Mouse (Mus musculus) lung, embryonic 14.5 days (tissue): Measurements from ENCODE around the gene Cirbp. TPM values are rescaled to one million over a fixed set of nuclear protein-coding genes. Genes with fewer than 3 reads are reported as not detected.
A peak's percentile ranks its signal among the peaks of the same experiment; 100 is the strongest.

ENCODE experiments used
- ATAC-seq: fragments of 200-750 bp; cut with Nextera tagmentation; 2 replicates; pipeline ENCODE4 v1.8.0; 2017; ENCODE audit warnings: mild to moderate bottlenecking, moderate TSS enrichment, moderate library complexity; ENCODE audit not compliant: insufficient read depth
- DNase-seq: peaks from one replicate; pipeline ENCODE4 v3.0.0-alpha.2; 2015
- H3K27ac ChIP-seq: fragments of 300-500 bp; sonication (generic); 2 replicates; pipeline ENCODE4 v1.5.1; 2014; ENCODE audit warnings: low read depth, mild to moderate bottlenecking, moderate library complexity
- H3K27me3 ChIP-seq: fragments of 300-500 bp; sonication (generic); 2 replicates; pipeline ENCODE4 v1.6.1; 2014; ENCODE audit warnings: low read length, control low read depth; ENCODE audit not compliant: insufficient read depth
- H3K36me3 ChIP-seq: fragments of 300-500 bp; sonication (generic); 2 replicates; pipeline ENCODE4 v1.6.1; 2014; ENCODE audit warnings: control low read depth; ENCODE audit not compliant: insufficient read depth
- H3K4me1 ChIP-seq: fragments of 300-500 bp; sonication (generic); 2 replicates; pipeline ENCODE4 v1.6.1; 2014; ENCODE audit warnings: antibody characterized with exemption, control low read depth; ENCODE audit not compliant: insufficient read depth
- H3K4me2 ChIP-seq: fragments of 300-500 bp; sonication (generic); 2 replicates; pipeline ENCODE4 v1.6.1; 2014; ENCODE audit warnings: mild to moderate bottlenecking
- H3K4me3 ChIP-seq: fragments of 300-500 bp; sonication (generic); 2 replicates; pipeline ENCODE4 v1.5.1; 2014; ENCODE audit warnings: low read depth, low read length
- H3K9ac ChIP-seq: fragments of 300-500 bp; sonication (generic); 2 replicates; pipeline ENCODE4 v1.6.1; 2014
- H3K9me3 ChIP-seq: fragments of 300-500 bp; sonication (generic); 2 replicates; pipeline ENCODE4 v1.6.1; 2016; ENCODE audit warnings: low read depth, low read length, control low read depth
- CTCF ChIP-seq: IDR thresholded peaks from 2 replicates; pipeline ENCODE4 v1.5.1; 2016; ENCODE audit warnings: antibody characterized with exemption, low read depth
- WGBS: fragments of 180-500 bp; shearing (Covaris S2); extraction: QIAGEN DNeasy Blood & Tissue Kit; methylation state at CpG from one replicate; pipeline ENCODE4 v1.1.7; 2014; 5-methylcytosine and 5-hydroxymethylcytosine counted together
- polyA plus RNA-seq: library from polyadenylated mRNA; unstranded; fragments of >200 nt; fragmentation: Nextera tagmentation; extraction: Ambion mirVana; gene quantifications from 2 replicates; pipeline ENCODE4 v1.2.1, GENCODE M21; 2014

Gene Cirbp
- polyA plus RNA-seq, 1 experiment from 2014 or later = 71.9 TPM

DNA sequence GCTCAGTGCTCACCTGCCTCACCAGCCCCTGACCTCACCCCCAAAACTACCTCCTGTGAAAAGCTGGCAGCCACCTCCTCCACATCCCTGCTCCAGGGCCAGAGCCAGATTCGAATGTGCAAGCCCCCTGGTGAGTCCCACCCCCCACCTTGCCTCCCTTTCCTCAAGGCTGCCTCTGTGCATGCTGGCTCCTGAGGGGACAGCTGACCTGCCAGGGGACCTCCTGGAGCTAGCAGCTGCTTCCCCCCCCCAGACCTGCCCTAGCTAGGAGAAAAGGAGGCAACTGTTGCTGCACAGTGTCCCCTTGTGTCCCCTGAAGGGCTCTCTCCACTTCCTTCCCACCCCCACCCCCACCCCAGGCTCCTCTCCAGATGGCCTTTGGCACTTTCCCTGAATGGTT, 10.5 kb upstream of the Cirbp start:
- no peaks in the 10 kb centered on the region for H3K9me3 ChIP-seq
- 0 out of 2 replicates have a peak overlapping the region, but pooled peaks have one; percentile 2 for H3K4me3 ChIP-seq
- no peak overlapping the region for H3K4me2 ChIP-seq
- peak overlapping the region; percentile 50; the same call in 1 of the 2 replicates for H3K27ac ChIP-seq
- no peak for DNase-seq
- peaks cover 81% of the 10 kb centered on the region for H3K36me3 ChIP-seq
- ATAC-seq = no peak
- H3K9ac ChIP-seq = no peak overlapping the region; the same call in 1 of the 2 replicates
- H3K4me1 ChIP-seq = peaks cover 27% of the 10 kb centered on the region
- no peaks in the 10 kb centered on the region for H3K27me3 ChIP-seq
- 64% methylated on average over 1 of the region's 1 CpGs for WGBS
- no peak for TF ChIP-seq CTCF

DNA sequence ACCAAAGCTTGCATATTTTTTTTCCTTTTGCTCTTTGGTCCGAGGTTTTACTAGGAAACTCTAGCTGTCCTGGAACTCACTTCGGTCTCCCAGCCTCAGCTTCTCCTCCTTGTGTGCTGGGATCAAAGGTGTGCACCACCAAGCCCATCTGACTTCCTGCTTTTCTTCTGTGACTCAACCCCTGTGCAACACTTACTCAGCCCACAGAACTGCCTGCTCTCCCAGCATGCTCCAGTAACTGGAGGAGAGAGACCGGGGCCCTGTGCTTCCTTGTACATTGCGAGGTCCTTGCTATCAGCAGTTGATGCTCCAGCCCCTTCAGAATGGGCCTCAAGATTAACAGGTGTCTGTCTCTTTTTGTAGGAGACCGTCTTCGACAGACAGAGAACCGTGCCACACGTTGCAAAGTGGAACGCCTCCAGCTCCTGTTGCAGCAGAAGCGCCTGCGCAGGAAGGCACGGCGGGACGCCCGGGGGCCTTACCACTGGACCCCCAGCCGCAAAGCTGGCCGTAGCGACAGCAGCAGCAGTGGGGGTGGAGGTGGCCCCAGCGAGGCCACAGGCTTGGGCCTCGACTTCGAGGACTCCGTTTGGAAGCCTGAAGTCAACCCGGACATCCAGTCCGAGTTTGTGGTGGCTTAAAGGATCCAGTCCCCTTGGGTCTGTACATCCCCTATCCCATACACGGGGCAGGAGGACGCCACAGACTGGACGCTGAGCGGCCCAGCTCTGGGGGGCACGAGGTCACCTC, 9.6 kb upstream of the Cirbp start:
- no peak overlapping the region for H3K9ac ChIP-seq
- no peaks in the 10 kb centered on the region for H3K9me3 ChIP-seq
- H3K4me3 ChIP-seq = peak overlapping the region; percentile 9; the same call in 1 of the 2 replicates
- peak overlapping the region; percentile 74; the same call in 1 of the 2 replicates for H3K27ac ChIP-seq
- H3K27me3 ChIP-seq = no peaks in the 10 kb centered on the region
- 72% methylated on average over 29 of the region's 29 CpGs for WGBS
- ATAC-seq (no peak), DNase-seq (no peak)
- H3K36me3 ChIP-seq = peaks cover 73% of the 10 kb centered on the region
- TF ChIP-seq CTCF = no peak
- H3K4me2 ChIP-seq = no peak overlapping the region; the same call in 1 of the 2 replicates
- H3K4me1 ChIP-seq = peaks cover 35% of the 10 kb centered on the region

DNA sequence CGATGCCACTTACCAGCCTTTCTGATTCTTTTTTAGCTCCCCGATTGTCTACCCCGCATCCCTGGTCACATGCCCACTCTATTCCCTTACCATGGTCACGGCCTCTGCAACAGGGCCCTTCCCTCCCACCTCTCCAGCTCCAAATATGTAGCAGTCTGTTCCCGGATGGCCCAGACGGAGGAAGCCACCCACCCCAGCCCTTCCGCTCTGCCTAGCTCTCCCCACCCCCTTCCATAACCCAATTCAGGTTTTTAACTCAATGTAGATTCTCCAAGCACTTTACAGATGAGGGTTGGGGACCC, 9.1 kb upstream of the Cirbp start:
- Histone ChIP-seq H3K27ac (peak overlapping the region; percentile 74; the same call in 1 of the 2 replicates), H3K36me3 (peaks cover 68% of the 10 kb centered on the region), H3K4me3 (peak overlapping the region; percentile 9; the same call in 1 of the 2 replicates), H3K9me3 (no peaks in the 10 kb centered on the region), H3K27me3 (no peaks in the 10 kb centered on the region), H3K9ac (no peak overlapping the region), H3K4me1 (peaks cover 39% of the 10 kb centered on the region), H3K4me2 (peak overlapping the region; percentile 18; the same call in 1 of the 2 replicates)
- 54% methylated on average over 7 of the region's 7 CpGs for WGBS
- DNase-seq = peak; percentile 43
- TF ChIP-seq CTCF = no peak
- ATAC-seq = no peak

DNA sequence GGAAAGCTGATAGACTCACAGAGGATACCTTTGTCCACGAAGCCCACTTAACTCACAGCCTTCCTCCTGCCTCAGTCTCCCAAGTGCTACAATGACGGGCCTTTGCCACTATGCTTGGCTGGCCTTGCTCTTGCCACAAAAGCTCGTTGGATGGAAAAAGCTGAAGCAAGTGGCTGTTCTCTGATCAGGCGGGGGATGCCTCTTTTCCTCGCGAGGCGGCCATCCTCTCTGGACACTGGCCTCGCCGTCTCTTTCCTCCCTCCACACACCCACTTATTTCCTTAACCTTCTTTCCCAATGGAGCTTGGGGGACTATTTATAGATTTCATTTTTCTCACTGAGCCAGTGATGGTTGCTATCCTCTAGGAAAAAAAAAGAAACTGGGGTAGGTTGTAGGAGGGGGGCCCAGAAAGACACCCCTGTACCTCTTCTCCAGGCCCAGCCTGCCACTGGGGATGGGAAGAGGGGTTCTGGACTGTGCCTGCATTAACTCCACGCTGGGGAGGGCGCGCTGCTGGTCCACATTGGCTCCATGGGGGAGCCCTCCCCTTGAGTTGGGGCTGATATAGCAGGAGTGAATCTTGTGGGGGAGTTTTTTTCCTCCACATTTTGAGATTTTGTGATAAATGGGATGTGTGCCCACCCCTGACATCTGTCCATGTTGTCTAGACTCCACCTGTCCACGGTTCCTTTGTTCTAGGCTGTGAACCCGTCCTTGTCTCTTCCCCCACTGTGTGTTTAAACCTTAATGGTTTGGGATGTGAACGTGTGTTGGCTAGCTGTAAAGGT, 8.4 kb upstream of the Cirbp start:
- ATAC-seq (no peak), DNase-seq (no peak)
- peak overlapping the region; percentile 18; the same call in 1 of the 2 replicates for H3K4me2 ChIP-seq
- WGBS = 53% methylated on average over 15 of the region's 15 CpGs
- no peak for TF ChIP-seq CTCF
- peaks cover 45% of the 10 kb centered on the region for H3K4me1 ChIP-seq
- H3K4me3 ChIP-seq = peak overlapping the region; percentile 9; the same call in 1 of the 2 replicates
- H3K27me3 ChIP-seq = no peaks in the 10 kb centered on the region
- peaks cover 61% of the 10 kb centered on the region for H3K36me3 ChIP-seq
- no peak overlapping the region for H3K9ac ChIP-seq
- H3K9me3 ChIP-seq = no peaks in the 10 kb centered on the region
- peak overlapping the region; percentile 74; the same call in 1 of the 2 replicates for H3K27ac ChIP-seq

DNA sequence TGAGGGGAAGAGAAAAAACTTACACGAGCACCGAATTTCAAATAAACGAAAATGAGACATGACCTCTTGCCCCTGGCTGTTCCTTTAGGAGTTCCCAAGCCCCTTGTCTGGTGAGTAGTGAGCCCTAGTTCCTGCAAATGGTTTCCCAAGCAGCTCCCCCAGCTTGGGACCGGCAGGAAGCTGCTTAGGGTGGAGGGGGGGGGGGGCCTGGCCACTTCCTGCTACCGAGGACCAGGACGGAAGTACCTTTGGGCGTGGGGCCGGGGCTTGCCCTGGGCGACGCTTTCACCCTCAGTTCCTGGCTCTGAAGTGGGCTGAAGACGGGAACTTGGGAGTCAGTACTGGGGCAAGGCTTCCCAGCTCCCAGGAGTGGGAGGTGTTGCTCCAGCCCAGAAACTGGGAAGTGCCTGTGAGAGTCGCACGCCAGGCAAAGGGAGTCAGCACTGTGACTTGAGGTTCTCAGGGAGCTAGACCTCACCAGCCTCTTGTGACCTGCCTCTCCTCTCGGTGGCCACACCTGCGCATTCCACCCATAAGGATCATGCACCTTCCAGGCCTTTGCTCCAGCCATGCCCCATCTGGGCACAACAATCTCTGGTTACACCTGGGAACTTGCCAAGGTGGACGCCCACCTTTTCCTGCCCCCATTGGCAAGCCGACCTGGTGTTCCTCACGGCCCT, 7.3 kb upstream of the Cirbp start:
- TF ChIP-seq CTCF = no peak
- peaks cover 50% of the 10 kb centered on the region for H3K36me3 ChIP-seq
- H3K27me3 ChIP-seq = no peaks in the 10 kb centered on the region
- peak overlapping the region; percentile 82 for H3K4me2 ChIP-seq
- no peaks in the 10 kb centered on the region for H3K9me3 ChIP-seq
- peaks cover 44% of the 10 kb centered on the region for H3K4me1 ChIP-seq
- peak; percentile 1; the same call in 1 of the 2 replicates for ATAC-seq
- H3K9ac ChIP-seq = no peak overlapping the region
- H3K4me3 ChIP-seq = peak overlapping the region; percentile 1; the same call in 1 of the 2 replicates
- peak; percentile 77 for DNase-seq
- peak overlapping the region; percentile 97 for H3K27ac ChIP-seq
- 9% methylated on average over 18 of the region's 18 CpGs for WGBS

DNA sequence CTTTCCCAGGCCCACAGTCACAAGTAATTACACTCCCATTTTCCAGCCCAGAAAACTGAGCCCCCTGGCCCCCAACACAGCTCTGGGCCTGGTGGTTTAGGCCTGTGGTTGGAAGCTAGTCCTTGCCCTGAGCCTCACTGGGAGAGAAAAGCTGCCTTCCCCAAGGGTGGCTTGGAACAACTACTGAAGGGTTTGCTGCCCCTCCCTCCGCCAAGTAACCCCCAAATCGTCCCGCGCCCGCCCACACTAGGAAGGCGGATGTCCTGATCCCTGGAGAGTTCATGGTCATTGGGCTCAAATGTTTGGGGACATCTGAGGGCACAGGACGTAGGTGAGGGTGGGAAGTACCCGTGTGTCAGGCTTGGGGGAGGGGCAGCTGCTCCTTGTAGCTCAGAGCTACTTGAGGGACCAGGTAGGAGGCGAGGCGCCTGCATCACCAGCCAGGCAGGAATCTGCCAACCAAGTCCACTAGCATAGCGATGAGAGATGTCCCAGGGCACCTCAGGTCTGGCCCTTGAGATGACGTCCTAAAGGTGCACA, 6.7 kb upstream of the Cirbp start:
- Histone ChIP-seq H3K4me1 (peaks cover 44% of the 10 kb centered on the region), H3K4me3 (peak overlapping the region; percentile 39), H3K36me3 (peaks cover 44% of the 10 kb centered on the region), H3K9ac (peak overlapping the region; percentile 40), H3K4me2 (peak overlapping the region; percentile 82), H3K27me3 (no peaks in the 10 kb centered on the region), H3K9me3 (no peaks in the 10 kb centered on the region), H3K27ac (peak overlapping the region; percentile 97)
- DNase-seq = peak; percentile 61
- 9% methylated on average over 12 of the region's 12 CpGs for WGBS
- peak; percentile 4 for ATAC-seq
- no peak for TF ChIP-seq CTCF
